Mouse (Mus musculus) embryonic facial prominence, embryonic 15.5 days (tissue): ENCODE results near the gene Agap3. TPM values are rescaled to one million over a fixed set of nuclear protein-coding genes. Genes with fewer than 3 reads are reported as not detected.

Experiments used
- ATAC-seq: fragments of 200-750 bp; cut with Nextera tagmentation; 2 replicates; pipeline ENCODE4 v1.8.0; 2017; ENCODE audit warnings: low read depth, moderate TSS enrichment; ENCODE audit not compliant: insufficient number of reproducible peaks, low FRiP score, low TSS enrichment
- H3K27ac ChIP-seq: fragments of 300-500 bp; sonication (generic); replicated peaks from 2 replicates; pipeline ENCODE4 v1.5.1; 2015; ENCODE audit warnings: mild to moderate bottlenecking, inconsistent platforms
- H3K27me3 ChIP-seq: fragments of 300-500 bp; sonication (generic); 2 replicates; pipeline ENCODE4 v1.6.1; 2015; ENCODE audit warnings: inconsistent platforms
- H3K36me3 ChIP-seq: fragments of 300-500 bp; sonication (generic); 2 replicates; pipeline ENCODE4 v1.6.1; 2015; ENCODE audit warnings: mild to moderate bottlenecking, inconsistent platforms
- H3K4me1 ChIP-seq: fragments of 300-500 bp; sonication (generic); 2 replicates; pipeline ENCODE4 v1.6.1; 2015; ENCODE audit warnings: inconsistent platforms
- H3K4me2 ChIP-seq: fragments of 300-500 bp; sonication (generic); replicated peaks from 2 replicates; pipeline ENCODE4 v1.6.1; 2015; ENCODE audit warnings: mild to moderate bottlenecking, inconsistent platforms
- H3K4me3 ChIP-seq: fragments of 300-500 bp; sonication (generic); replicated peaks from 2 replicates; pipeline ENCODE4 v1.5.1; 2015; ENCODE audit warnings: mild to moderate bottlenecking, inconsistent platforms
- H3K9ac ChIP-seq: fragments of 300-500 bp; sonication (generic); 2 replicates; pipeline ENCODE4 v1.6.1; 2015; ENCODE audit warnings: inconsistent platforms
- H3K9me3 ChIP-seq: fragments of 300-500 bp; sonication (generic); replicated peaks from 2 replicates; pipeline ENCODE4 v1.6.1; 2016; ENCODE audit warnings: inconsistent platforms
- WGBS: fragments of 180-500 bp; shearing (Covaris S2); methylation state at CpG from one replicate; pipeline ENCODE4 v1.1.7; 2015; 5-methylcytosine and 5-hydroxymethylcytosine counted together
- polyA plus RNA-seq: library from polyadenylated mRNA; unstranded; fragments of >200 nt; fragmentation: Nextera tagmentation; extraction: Ambion mirVana; gene quantifications from 2 replicates; pipeline ENCODE4 v1.2.1, GENCODE M21; 2015

Gene Agap3
- polyA plus RNA-seq, 1 experiment from 2014 or later, result 45.0 TPM

DNA sequence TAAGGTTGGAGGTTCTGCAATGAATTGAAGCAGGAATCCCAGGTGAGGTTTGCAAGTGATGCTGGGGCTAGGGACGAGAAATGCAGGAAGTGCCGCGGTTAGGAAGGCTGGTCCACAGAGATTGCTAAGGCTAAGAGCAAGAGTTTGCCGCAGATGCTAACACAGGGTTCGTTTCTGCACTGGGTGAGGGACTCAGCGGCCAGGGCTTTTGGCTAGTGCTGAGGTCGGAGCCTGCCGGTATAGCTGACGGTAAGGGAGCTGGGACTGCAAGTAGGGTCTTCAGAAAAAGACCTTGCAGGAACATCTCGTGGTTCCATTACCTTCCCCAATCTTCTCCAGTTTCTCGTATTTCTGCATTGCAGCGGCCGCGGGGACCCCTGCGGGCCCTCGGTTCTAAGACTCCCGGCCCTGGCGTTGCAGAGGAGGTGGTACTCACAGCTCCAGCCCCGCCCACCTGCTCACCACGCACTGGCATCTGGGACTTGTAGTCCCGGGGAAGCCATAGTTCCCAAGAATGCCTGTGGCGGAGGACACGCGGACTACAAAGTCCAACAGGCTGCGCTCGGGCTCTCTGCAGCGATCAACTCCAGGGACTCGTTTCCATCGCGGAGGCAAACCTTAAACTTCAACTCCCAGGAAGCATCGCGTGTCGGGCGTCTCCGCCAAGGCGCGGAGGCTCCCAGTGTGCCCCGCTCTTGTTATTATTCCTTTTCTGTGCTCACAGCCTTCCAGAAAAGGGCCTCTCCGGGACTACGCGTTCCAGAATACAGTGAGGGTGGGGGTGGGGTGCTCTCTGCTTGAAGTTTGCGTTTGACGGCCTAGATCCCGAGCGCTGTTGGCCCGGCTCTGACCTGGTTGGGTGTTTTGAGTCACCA, 28.6 kb upstream of the Agap3 start, which contains the start of the genes Cdk5 and Slc4a2:
Gene Cdk5 (minus strand): TSS at position 402 of the 875 bp plus-strand sequence.
Gene Slc4a2 (plus strand): TSS at position 709 of the 875 bp plus-strand sequence.
- peak; percentile 93 for ATAC-seq
- Histone ChIP-seq H3K9ac (peak within 1 kb of the TSS; percentile 65), H3K9me3 (no peaks in the 10 kb centered on the region), H3K4me1 (peaks cover 47% of the 10 kb centered on the region), H3K27me3 (no peaks in the 10 kb centered on the region), H3K4me3 (peak within 1 kb of the TSS; percentile 59), H3K36me3 (peaks cover 25% of the 10 kb centered on the region), H3K4me2 (peak within 1 kb of the TSS; percentile 84), H3K27ac (peak within 1 kb of the TSS; percentile 93)
- under 1% methylated on average over 46 of the region's 46 CpGs for WGBS

DNA sequence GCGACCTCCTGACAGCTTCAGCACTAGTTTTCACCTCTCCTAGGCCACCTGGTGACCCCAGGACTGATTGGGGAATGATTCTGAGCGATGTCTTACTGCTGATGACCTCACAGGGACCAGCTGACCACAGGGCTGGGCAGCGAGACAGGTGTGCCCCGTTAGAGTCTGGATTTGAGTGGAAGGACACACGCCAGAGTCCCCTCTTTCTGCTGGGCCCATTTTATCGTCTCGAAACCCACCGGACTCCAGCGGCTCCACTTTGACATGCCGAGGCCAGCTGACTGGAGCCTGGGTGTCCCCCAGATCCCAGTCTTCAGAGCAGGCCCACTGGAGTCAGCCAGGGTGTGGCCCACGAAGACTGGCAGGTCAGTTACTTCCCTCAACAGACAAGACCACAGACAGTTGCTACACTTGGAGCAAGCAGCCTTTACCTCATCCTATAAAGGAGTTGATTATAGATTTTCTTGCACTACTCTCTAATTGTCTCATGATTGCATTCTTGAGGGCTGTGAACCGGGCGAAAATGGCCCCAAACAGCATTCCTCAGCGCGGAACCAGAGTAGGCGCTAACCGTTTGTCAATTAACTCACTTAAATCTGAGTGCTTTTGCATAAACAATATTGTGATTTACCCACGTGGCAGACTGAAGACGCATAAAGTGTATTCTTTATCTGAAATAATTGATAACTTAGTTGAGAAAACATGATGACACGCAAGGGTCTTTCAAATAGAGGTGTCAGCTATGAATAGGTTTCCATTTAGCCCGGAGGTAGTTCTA, 27.8 kb upstream of the Agap3 start:
- H3K27me3 ChIP-seq, result no peaks in the 10 kb centered on the region
- peak overlapping the region; percentile 84 for H3K4me2 ChIP-seq
- peak overlapping the region; percentile 49 for H3K9ac ChIP-seq
- 9% methylated on average over 21 of the region's 21 CpGs for WGBS
- H3K4me1 ChIP-seq, result peaks cover 51% of the 10 kb centered on the region
- H3K9me3 ChIP-seq, result no peaks in the 10 kb centered on the region
- H3K27ac ChIP-seq, result peak overlapping the region; percentile 93
- ATAC-seq, result peak; percentile 3; the same call in 1 of the 2 replicates
- H3K36me3 ChIP-seq, result peaks cover 25% of the 10 kb centered on the region
- H3K4me3 ChIP-seq, result peak overlapping the region; percentile 59

DNA sequence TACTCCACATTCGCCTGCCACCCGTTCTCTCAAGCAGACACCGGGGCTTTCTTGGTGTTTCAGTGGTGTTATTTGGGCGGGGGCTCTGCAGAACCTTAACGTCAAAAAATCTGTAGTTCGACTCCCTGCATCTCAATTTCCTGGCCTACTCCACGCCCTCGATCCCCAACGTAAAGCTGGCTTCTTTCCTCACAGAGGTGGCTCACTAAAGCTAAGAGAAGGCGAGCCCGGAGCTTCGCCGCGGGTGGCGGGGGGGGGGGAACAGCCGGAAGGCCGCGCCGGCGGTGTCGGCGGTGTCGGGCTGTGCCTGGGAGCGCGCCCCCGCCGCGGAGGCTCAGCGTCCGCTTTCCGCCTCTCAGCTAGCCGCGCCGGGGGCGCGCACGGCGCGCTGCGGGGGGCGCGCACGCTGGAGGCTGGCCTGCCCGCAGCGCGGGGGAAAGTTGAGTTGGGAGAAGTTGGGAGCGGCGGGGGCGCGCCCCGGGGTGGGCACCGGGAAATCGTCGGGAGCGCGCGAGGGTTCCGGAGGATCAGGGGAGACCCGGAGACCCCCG, 27.0 kb upstream of the Agap3 start:
- peaks cover 25% of the 10 kb centered on the region for H3K36me3 ChIP-seq
- peak; percentile 41; the same call in 1 of the 2 replicates for ATAC-seq
- H3K9me3 ChIP-seq, result no peaks in the 10 kb centered on the region
- H3K27me3 ChIP-seq, result no peaks in the 10 kb centered on the region
- peak overlapping the region; percentile 49 for H3K9ac ChIP-seq
- peak overlapping the region; percentile 93 for H3K27ac ChIP-seq
- peak overlapping the region; percentile 59 for H3K4me3 ChIP-seq
- under 1% methylated on average over 58 of the region's 60 CpGs for WGBS
- peaks cover 51% of the 10 kb centered on the region for H3K4me1 ChIP-seq
- peak overlapping the region; percentile 84 for H3K4me2 ChIP-seq

DNA sequence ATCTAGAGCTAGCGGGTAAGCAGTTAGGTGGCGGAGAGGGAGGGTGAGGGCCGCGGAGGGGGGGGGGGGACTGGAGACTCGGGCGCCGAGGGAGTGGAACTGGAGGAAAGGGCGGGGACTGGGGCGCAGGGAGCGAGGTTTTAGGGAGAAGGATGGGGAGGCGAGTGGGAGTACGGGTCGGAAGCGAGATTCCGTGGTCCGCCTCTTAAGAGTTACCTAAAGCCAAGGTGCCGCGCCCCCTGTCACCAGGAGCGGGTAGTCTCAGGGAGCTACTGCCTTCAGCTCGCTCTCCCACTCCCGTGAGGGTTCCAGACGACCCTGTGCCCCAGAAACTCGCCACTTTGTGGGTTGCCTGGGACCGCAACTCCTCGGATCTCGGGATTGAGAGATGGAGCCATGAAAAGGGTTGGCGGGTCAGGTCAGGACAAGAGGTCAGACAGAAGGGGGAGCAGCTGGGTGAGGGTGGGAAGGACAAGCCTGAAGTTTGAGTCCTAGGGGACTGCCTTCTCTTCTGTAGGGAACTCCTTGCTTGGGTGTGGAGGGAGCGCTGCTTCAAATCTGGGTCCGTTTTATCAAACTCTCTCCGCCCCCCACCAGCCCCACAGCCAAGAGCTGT, 26.4 kb upstream of the Agap3 start:
- Histone ChIP-seq H3K9ac (peak overlapping the region; percentile 49), H3K4me1 (peaks cover 51% of the 10 kb centered on the region), H3K4me2 (peak overlapping the region; percentile 84), H3K27ac (peak overlapping the region; percentile 93), H3K4me3 (peak overlapping the region; percentile 59), H3K9me3 (no peaks in the 10 kb centered on the region), H3K27me3 (no peaks in the 10 kb centered on the region), H3K36me3 (peaks cover 25% of the 10 kb centered on the region)
- WGBS, result under 1% methylated on average over 26 of the region's 30 CpGs
- no peak for ATAC-seq

DNA sequence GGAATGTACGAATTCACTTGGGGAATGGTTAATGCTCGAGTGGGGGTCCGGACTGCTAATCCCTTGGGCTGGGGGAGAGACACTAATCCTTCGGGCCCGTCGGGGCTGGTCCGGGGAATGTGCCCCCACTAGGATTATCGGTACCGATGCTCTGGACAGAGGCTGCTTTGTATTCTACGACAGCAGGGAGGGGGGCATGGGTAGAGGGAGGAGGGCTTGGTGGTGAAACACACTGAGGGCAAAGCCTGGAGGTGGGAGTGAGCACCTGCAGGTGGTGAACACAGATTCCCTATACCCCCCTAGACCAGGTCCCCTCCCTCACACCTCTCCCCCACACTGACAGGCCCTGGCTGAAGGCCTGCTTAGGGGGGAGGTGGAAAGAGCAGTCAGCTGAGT, 25.9 kb upstream of the Agap3 start:
- no peak for ATAC-seq
- Histone ChIP-seq H3K36me3 (peaks cover 25% of the 10 kb centered on the region), H3K4me1 (peaks cover 51% of the 10 kb centered on the region), H3K4me3 (peak overlapping the region; percentile 59), H3K4me2 (peak overlapping the region; percentile 84), H3K27ac (peak overlapping the region; percentile 93), H3K27me3 (no peaks in the 10 kb centered on the region), H3K9ac (peak overlapping the region; percentile 49), H3K9me3 (no peaks in the 10 kb centered on the region)
- 1% methylated on average over 10 of the region's 10 CpGs for WGBS

DNA sequence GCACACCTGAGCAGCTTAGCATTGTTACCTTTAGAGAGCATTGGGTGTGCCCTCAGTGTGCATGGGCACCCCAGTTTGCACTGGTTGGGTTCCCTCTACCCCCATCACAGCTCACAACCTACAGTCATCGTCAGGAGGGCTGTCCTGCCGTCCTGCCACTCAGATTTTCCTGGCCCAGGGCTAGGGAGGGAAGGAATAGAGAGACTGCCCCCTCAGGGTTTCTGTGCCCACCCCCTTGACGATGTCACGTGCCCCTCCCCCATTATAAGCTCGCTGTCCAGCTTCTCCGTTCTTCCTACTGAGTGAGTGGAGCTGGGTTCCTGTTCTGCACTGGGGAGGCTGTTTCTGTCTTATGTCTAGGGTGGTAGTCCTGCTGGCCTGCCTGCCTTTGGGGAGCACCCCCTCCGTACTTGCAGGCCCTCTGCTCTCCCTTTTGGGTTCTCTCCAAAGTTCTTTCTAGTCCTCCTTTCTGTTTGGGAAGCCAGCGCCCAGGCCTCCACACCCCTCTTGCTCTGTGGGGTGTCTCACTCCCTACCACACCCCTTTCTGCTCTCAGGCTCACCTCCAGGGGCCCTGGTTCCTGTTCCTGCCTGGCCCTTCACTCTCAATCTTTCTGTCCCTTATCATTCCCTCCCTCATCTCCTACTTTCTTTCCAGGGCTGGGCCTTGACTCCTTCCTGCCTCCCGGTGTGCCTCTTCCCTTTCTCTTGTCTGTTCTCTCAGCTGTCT, 25.3 kb upstream of the Agap3 start:
- Histone ChIP-seq H3K36me3 (peaks cover 28% of the 10 kb centered on the region), H3K27me3 (no peaks in the 10 kb centered on the region), H3K9ac (no peak overlapping the region), H3K9me3 (no peaks in the 10 kb centered on the region), H3K27ac (no peak overlapping the region), H3K4me1 (peaks cover 51% of the 10 kb centered on the region), H3K4me2 (peak overlapping the region; percentile 84), H3K4me3 (peak overlapping the region; percentile 59)
- WGBS, result 12% methylated on average over 9 of the region's 9 CpGs
- no peak for ATAC-seq

DNA sequence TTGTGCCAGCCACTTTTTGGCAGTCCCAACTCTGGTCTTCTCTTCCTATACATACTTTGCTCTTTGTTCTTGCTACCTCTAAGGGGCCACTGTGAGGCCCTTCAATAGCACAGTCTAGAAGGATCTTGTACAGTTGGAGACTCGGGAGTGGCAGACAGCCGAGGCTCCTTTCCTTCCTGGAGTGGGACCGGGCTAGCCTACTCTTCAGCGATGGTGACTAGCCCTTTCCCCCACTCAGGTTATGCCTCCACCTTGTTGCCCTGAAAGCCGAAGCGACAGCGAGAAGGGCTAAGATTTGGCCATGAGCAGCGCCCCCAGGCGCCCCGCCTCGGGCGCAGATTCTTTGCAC, 24.7 kb upstream of the Agap3 start:
- Histone ChIP-seq H3K4me2 (peak overlapping the region; percentile 84), H3K36me3 (peaks cover 34% of the 10 kb centered on the region), H3K4me1 (peaks cover 50% of the 10 kb centered on the region), H3K9ac (no peak overlapping the region), H3K27me3 (no peaks in the 10 kb centered on the region), H3K9me3 (no peaks in the 10 kb centered on the region), H3K4me3 (peak overlapping the region; percentile 59), H3K27ac (no peak overlapping the region)
- no peak for ATAC-seq
- 22% methylated on average over 12 of the region's 12 CpGs for WGBS

DNA sequence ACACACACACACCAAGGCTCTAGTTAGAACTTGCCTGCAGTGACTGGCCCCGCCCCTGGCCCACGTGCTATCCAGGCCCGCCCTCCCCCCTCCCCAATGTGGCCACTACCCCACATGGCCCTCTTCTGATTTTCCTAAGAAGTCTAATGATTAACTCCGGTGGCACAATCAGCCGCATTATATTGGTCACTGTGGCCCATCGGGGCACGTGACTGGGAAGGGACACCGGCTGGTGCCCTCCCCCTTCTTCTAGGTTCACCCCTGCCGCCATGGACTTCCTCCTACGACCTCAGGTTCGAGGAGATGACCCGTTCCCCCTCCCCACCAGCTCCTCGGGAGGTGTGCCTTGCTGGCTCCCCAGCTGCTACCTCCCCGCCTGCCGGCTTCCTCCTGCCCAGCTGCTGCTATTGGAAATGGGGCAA, 24.0 kb upstream of the Agap3 start:
- 8% methylated on average over 15 of the region's 15 CpGs for WGBS
- Histone ChIP-seq H3K27me3 (no peaks in the 10 kb centered on the region), H3K27ac (0 out of 2 replicates have a peak overlapping the region, but pooled peaks have one; percentile 11), H3K36me3 (peaks cover 41% of the 10 kb centered on the region), H3K4me1 (peaks cover 42% of the 10 kb centered on the region), H3K9ac (no peak overlapping the region), H3K4me2 (peak overlapping the region; percentile 34), H3K4me3 (no peak overlapping the region), H3K9me3 (no peaks in the 10 kb centered on the region)
- no peak for ATAC-seq

DNA sequence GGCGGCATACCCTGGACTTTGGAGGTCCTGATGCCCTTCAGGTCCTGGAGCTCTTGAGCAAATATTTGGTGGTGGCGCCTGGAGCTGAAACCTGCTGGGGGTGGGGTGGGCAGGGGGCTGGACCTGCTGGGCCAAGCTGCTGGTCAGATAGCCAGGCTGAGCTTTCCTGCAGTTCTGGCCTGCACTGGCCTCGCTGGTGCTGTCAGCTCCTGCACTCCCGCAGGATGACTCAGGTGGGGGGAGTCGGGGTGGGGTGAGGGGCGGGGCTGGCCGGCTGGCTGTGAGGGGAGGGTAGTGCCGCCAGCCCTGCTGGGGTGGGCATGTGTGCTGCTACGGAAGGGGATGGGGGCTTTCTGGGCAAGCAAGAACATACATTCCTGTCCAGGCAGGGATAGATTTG, 23.4 kb upstream of the Agap3 start:
- peak overlapping the region; percentile 34 for H3K4me2 ChIP-seq
- H3K4me3 ChIP-seq, result no peak overlapping the region
- peaks cover 47% of the 10 kb centered on the region for H3K36me3 ChIP-seq
- H3K4me1 ChIP-seq, result peaks cover 41% of the 10 kb centered on the region
- H3K9ac ChIP-seq, result no peak overlapping the region
- no peaks in the 10 kb centered on the region for H3K9me3 ChIP-seq
- ATAC-seq, result no peak
- 0 out of 2 replicates have a peak overlapping the region, but pooled peaks have one; percentile 11 for H3K27ac ChIP-seq
- H3K27me3 ChIP-seq, result no peaks in the 10 kb centered on the region
- WGBS, result 19% methylated on average over 9 of the region's 9 CpGs

DNA sequence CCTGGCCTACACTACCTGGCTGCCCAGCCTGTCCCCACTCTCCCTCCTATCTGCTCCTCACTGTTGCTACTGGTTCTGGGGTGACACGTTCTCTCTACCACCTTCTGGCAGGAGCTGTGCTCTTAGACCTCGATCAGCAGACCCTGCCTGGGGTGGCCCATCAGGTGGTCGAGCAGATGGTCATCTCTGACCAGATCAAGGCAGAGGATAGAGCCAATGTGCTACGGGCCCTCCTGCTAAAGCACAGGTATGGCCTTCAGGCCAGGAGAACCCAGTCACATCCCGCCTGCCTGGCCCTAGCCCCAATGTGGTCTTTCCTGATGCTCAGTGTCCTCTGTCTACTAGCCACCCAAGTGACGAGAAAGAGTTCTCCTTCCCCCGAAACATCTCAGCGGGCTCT, 18.0 kb upstream of the Agap3 start:
- no peak for ATAC-seq
- Histone ChIP-seq H3K9me3 (no peaks in the 10 kb centered on the region), H3K4me3 (no peak overlapping the region), H3K9ac (no peak overlapping the region), H3K4me1 (no peaks in the 10 kb centered on the region), H3K36me3 (peaks cover 97% of the 10 kb centered on the region), H3K27me3 (no peaks in the 10 kb centered on the region), H3K4me2 (no peak overlapping the region), H3K27ac (no peak overlapping the region)
- 92% methylated on average over 8 of the region's 8 CpGs for WGBS
